Mouse (Mus musculus) stomach, postnatal 0 days (tissue): ENCODE results near the gene Alox8.

Source experiments
- CTCF ChIP-seq: IDR thresholded peaks from 2 replicates; pipeline ENCODE4 v1.5.1; 2016; ENCODE audit warnings: antibody characterized with exemption, low read depth, mild to moderate bottlenecking, moderate library complexity
- EP300 ChIP-seq: optimal IDR thresholded peaks from 2 replicates; pipeline ENCODE3; 2016; ENCODE audit warnings: antibody characterized with exemption

GRCm38 (mm10) chr11:69185031-69185430 lies 12.6 kb downstream of the Alox8 start:
- no peak for TF ChIP-seq CTCF
- TF ChIP-seq EP300: no peak
